Mouse (Mus musculus) MEL (cell line): ENCODE measurements around the gene Fam214a. TPM values are rescaled to one million over a fixed set of nuclear protein-coding genes. Genes with fewer than 3 reads are reported as not detected.

ENCODE experiments used
- DNase-seq: peaks from one replicate; pipeline ENCODE4 v3.0.0; 2011; ENCODE audit warnings: low read depth, low spot score
- H3K27ac ChIP-seq: 2 replicates; pipeline ENCODE4 v1.5.1; 2012; ENCODE audit warnings: low read depth, mild to moderate bottlenecking, control low read depth, low read length, moderate library complexity; ENCODE audit not compliant: control insufficient read depth
- H3K27me3 ChIP-seq, 2 experiments: fragments of 150-350 bp in 1 of 2; sonication (generic) in 1 of 2; 2 replicates each; pipeline ENCODE4 v1.6.1; 2012; ENCODE audit warnings: low read length in 2 of 2, mild to moderate bottlenecking in 2 of 2, improper control_type of control experiment in 1 of 2, moderate library complexity in 1 of 2; ENCODE audit not compliant: insufficient read depth in 2 of 2, control insufficient read depth in 1 of 2
- H3K36me3 ChIP-seq, 2 experiments: 2 replicates each; pipeline ENCODE4 v1.6.1; 2012 to 2014; ENCODE audit warnings: low read length in 2 of 2, improper control_type of control experiment in 1 of 2, inconsistent platforms in 1 of 2, mild to moderate bottlenecking in 1 of 2; ENCODE audit not compliant: insufficient read depth in 2 of 2, control insufficient read depth in 1 of 2
- H3K4me1 ChIP-seq, 2 experiments: fragments of 150-350 bp in 1 of 2; sonication (generic) in 1 of 2; 2 replicates each; pipeline ENCODE4 v1.6.1; 2012; ENCODE audit warnings: low read length in 2 of 2, improper control_type of control experiment in 1 of 2, mild to moderate bottlenecking in 1 of 2; ENCODE audit not compliant: insufficient read depth in 2 of 2, control insufficient read depth in 1 of 2
- H3K4me3 ChIP-seq, 2 experiments: fragments of 150-350 bp in 1 of 2; sonication (generic) in 1 of 2; 2 replicates each; pipeline ENCODE4 v1.5.1; 2012; ENCODE audit warnings: low read depth in 2 of 2, low read length in 2 of 2, mild to moderate bottlenecking in 2 of 2, moderate library complexity in 2 of 2, control low read depth in 1 of 2, improper control_type of control experiment in 1 of 2; ENCODE audit not compliant: control insufficient read depth in 1 of 2, insufficient read depth in 1 of 2
- H3K79me2 ChIP-seq: 2 replicates; pipeline ENCODE4 v1.6.1; 2012; ENCODE audit warnings: mild to moderate bottlenecking, low read length, moderate library complexity; ENCODE audit not compliant: control insufficient read depth, poor library complexity, insufficient read depth
- H3K9ac ChIP-seq: 2 replicates; pipeline ENCODE4 v1.6.1; 2012; ENCODE audit warnings: low read depth, mild to moderate bottlenecking, control low read depth, low read length, moderate library complexity; ENCODE audit not compliant: control insufficient read depth, poor library complexity, severe bottlenecking
- H3K9me3 ChIP-seq: fragments of 150-350 bp; sonication (generic); replicated peaks from 2 replicates; pipeline ENCODE4 v1.6.1; 2012; ENCODE audit warnings: mild to moderate bottlenecking, low read length, improper control_type of control experiment, moderate library complexity; ENCODE audit not compliant: insufficient read depth
- BHLHE40 ChIP-seq: IDR thresholded peaks from 2 replicates; pipeline ENCODE4 v1.6.1; 2012; ENCODE audit warnings: low read depth, mild to moderate bottlenecking, inconsistent platforms, low read length, improper control_type of control experiment, borderline replicate concordance
- CHD1 ChIP-seq: IDR thresholded peaks from 2 replicates; pipeline ENCODE4 v1.6.1; 2012; ENCODE audit warnings: low read depth, mild to moderate bottlenecking, inconsistent platforms, low read length, improper control_type of control experiment
- GABPA ChIP-seq: IDR thresholded peaks from 2 replicates; pipeline ENCODE4 v1.6.1; 2012; ENCODE audit warnings: low read depth, mild to moderate bottlenecking, inconsistent platforms, low read length, improper control_type of control experiment, moderate library complexity
- GATA1 ChIP-seq: IDR thresholded peaks from 2 replicates; pipeline ENCODE4 v1.6.1; 2011; ENCODE audit warnings: low read depth, low read length, improper control_type of control experiment
- HCFC1 ChIP-seq: IDR thresholded peaks from 2 replicates; pipeline ENCODE4 v1.6.1; 2012; ENCODE audit warnings: low read depth, mild to moderate bottlenecking, inconsistent platforms, low read length, improper control_type of control experiment, moderate library complexity
- JUND ChIP-seq: IDR thresholded peaks from 2 replicates; pipeline ENCODE4 v1.6.1; 2011; ENCODE audit warnings: low read depth, mild to moderate bottlenecking, improper control_type of control experiment, low read length
- MAFK ChIP-seq: IDR thresholded peaks from 2 replicates; pipeline ENCODE4 v1.6.1; 2011; ENCODE audit warnings: low read depth, mild to moderate bottlenecking, low read length, improper control_type of control experiment, borderline replicate concordance
- MXI1 ChIP-seq: IDR thresholded peaks from 2 replicates; pipeline ENCODE4 v1.6.1; 2011; ENCODE audit warnings: mild to moderate bottlenecking, low read depth, low read length, improper control_type of control experiment
- MYC ChIP-seq: IDR thresholded peaks from 2 replicates; pipeline ENCODE4 v1.6.1; 2011; ENCODE audit warnings: low read depth, mild to moderate bottlenecking, low read length, improper control_type of control experiment, moderate library complexity
- NELFE ChIP-seq: IDR thresholded peaks from 2 replicates; pipeline ENCODE4 v1.6.1; 2011; ENCODE audit warnings: low read depth, low read length, improper control_type of control experiment
- NRF1 ChIP-seq: IDR thresholded peaks from 2 replicates; pipeline ENCODE4 v1.6.1; 2014; ENCODE audit warnings: low read depth, mild to moderate bottlenecking, inconsistent platforms, low read length, improper control_type of control experiment, moderate library complexity; ENCODE audit not compliant: poor library complexity, insufficient read depth, severe bottlenecking
- POLR2A ChIP-seq, 2 experiments: IDR thresholded peaks; 2 replicates each; pipeline ENCODE4 v1.6.1; 2011 to 2012; ENCODE audit warnings: low read length in 2 of 2, mild to moderate bottlenecking in 2 of 2, control low read depth in 1 of 2, improper control_type of control experiment in 1 of 2, low read depth in 1 of 2, moderate library complexity in 1 of 2; ENCODE audit not compliant: control insufficient read depth in 1 of 2, insufficient read depth in 1 of 2, poor library complexity in 1 of 2
- POLR2AphosphoS5 ChIP-seq: IDR thresholded peaks from 2 replicates; pipeline ENCODE4 v1.6.1; 2012; ENCODE audit warnings: low read depth, borderline replicate concordance, mild to moderate bottlenecking, inconsistent platforms, low read length, moderate library complexity, mixed read lengths
- RAD21 ChIP-seq: IDR thresholded peaks from 2 replicates; pipeline ENCODE4 v1.6.1; 2011; ENCODE audit warnings: mild to moderate bottlenecking, low read depth, low read length, improper control_type of control experiment
- RCOR1 ChIP-seq: IDR thresholded peaks from 2 replicates; pipeline ENCODE4 v1.6.1; 2012; ENCODE audit warnings: low read depth, mild to moderate bottlenecking, inconsistent platforms, low read length, improper control_type of control experiment
- TAL1 ChIP-seq: IDR thresholded peaks from 2 replicates; pipeline ENCODE4 v1.6.1; 2012; ENCODE audit warnings: mild to moderate bottlenecking, inconsistent platforms, low read length, moderate library complexity, mixed read lengths
- TBP ChIP-seq: IDR thresholded peaks from 2 replicates; pipeline ENCODE4 v1.8.0; 2011; ENCODE audit warnings: low read depth, low read length, improper control_type of control experiment
- TCF12 ChIP-seq: IDR thresholded peaks from 2 replicates; pipeline ENCODE4 v1.6.1; 2014; ENCODE audit warnings: low read depth, mild to moderate bottlenecking, inconsistent platforms, low read length, improper control_type of control experiment, moderate library complexity
- USF2 ChIP-seq, 2 experiments: IDR thresholded peaks; 2 replicates each; pipeline ENCODE4 v1.6.1; 2011 to 2012; ENCODE audit warnings: improper control_type of control experiment in 2 of 2, low read length in 2 of 2, borderline replicate concordance in 1 of 2, inconsistent platforms in 1 of 2, low read depth in 1 of 2, mild to moderate bottlenecking in 1 of 2; ENCODE audit not compliant: insufficient read depth in 1 of 2
- ZC3H11A ChIP-seq: IDR thresholded peaks from 2 replicates; pipeline ENCODE4 v1.6.1; 2012; ENCODE audit warnings: low read depth, mild to moderate bottlenecking, inconsistent platforms, low read length, improper control_type of control experiment
- ZMIZ1 ChIP-seq: IDR thresholded peaks from 2 replicates; pipeline ENCODE4 v1.6.1; 2012; ENCODE audit warnings: low read depth, mild to moderate bottlenecking, inconsistent platforms, low read length, improper control_type of control experiment, moderate library complexity
- ZNF384 ChIP-seq: IDR thresholded peaks from 2 replicates; pipeline ENCODE4 v1.6.1; 2012; ENCODE audit warnings: low read depth, mild to moderate bottlenecking, inconsistent platforms, low read length, improper control_type of control experiment
- polyA plus RNA-seq, 2 experiments: library from polyadenylated mRNA; stranded (reverse) in 1 of 2; unstranded in 1 of 2; fragments of >175 nt in 1 of 2; fragments of >200 nt in 1 of 2; gene quantifications; 2 replicates each; pipeline versions ENCODE4 v1.2.1 to v1.2.4; 2012; ENCODE audit warnings: low replicate concordance in 2 of 2, low read depth in 1 of 2; ENCODE audit not compliant: insufficient read length in 2 of 2, insufficient read depth in 1 of 2, missing spikeins in 1 of 2
- total RNA-seq: library from RNA; depleted of rRNA; stranded (reverse); fragments of 300-350 nt; gene quantifications from 2 replicates; pipeline ENCODE4 v1.2.3, GENCODE M21; 2012

Fam214a gene
- total and polyA plus RNA-seq, 3 experiments = 2.3 to 3.9 TPM; not detected in 1

- no peak for DNase-seq
- no peaks in the 10 kb centered on the region for H3K36me3 ChIP-seq
- no peaks in the 10 kb centered on the region for H3K9me3 ChIP-seq
- H3K4me1 ChIP-seq = no peaks in the 10 kb centered on the region
- no peak overlapping the region for H3K9ac ChIP-seq
- no peaks in the 10 kb centered on the region for H3K79me2 ChIP-seq
- no peaks in the 10 kb centered on the region for H3K27me3 ChIP-seq
- H3K4me3 ChIP-seq = no peak overlapping the region
- no peak overlapping the region for H3K27ac ChIP-seq
- TF ChIP-seq BHLHE40 = no peak
- no peak for TF ChIP-seq USF2 (IDR thresholded peaks at IDR 0.05; ENCODE audit: borderline replicate concordance in 1 of 2, insufficient read depth in 1 of 2, low read depth in 1 of 2, low read length in 2 of 2)
- no peak for TF ChIP-seq RCOR1
- TF ChIP-seq NELFE = no peak
- TF ChIP-seq MYC = no peak
- TF ChIP-seq JUND = no peak
- no peak for TF ChIP-seq MAFK
- TF ChIP-seq GABPA = no peak
- TF ChIP-seq TCF12 = no peak
- TF ChIP-seq GATA1 = no peak
Observed at GRCm38 (mm10) chr9:75001611-75002204, 49.0 kb downstream of the Fam214a start.

GRCm38 (mm10) chr9:75002262-75002661 is 49.6 kb downstream of the Fam214a start:
- no peaks in the 10 kb centered on the region for H3K9me3 ChIP-seq
- no peaks in the 10 kb centered on the region for H3K36me3 ChIP-seq
- H3K4me1 ChIP-seq = no peaks in the 10 kb centered on the region
- DNase-seq = no peak
- no peak overlapping the region for H3K27ac ChIP-seq
- no peak for TF ChIP-seq USF2 (IDR thresholded peaks at IDR 0.05; ENCODE audit: borderline replicate concordance in 1 of 2, insufficient read depth in 1 of 2, low read depth in 1 of 2, low read length in 2 of 2)
- TF ChIP-seq MAFK = no peak
- no peak for TF ChIP-seq TBP
- no peak for TF ChIP-seq ZC3H11A
- TF ChIP-seq POLR2AphosphoS5 = no peak
- no peak for TF ChIP-seq TAL1
- no peak for TF ChIP-seq NRF1
- TF ChIP-seq RAD21 = no peak
- no peak for TF ChIP-seq ZMIZ1
- no peak for TF ChIP-seq MXI1
- no peak for TF ChIP-seq POLR2A (IDR thresholded peaks at IDR 0.05; ENCODE audit: control insufficient read depth in 1 of 2, insufficient read depth in 1 of 2, low read depth in 1 of 2, low read length in 2 of 2, poor library complexity in 1 of 2)
- no peak for TF ChIP-seq ZNF384
- TF ChIP-seq HCFC1 = no peak
- TF ChIP-seq CHD1 = no peak
- no peaks in the 10 kb centered on the region for H3K27me3 ChIP-seq
- H3K4me3 ChIP-seq = no peak overlapping the region
- H3K79me2 ChIP-seq = no peaks in the 10 kb centered on the region
- H3K9ac ChIP-seq = no peak overlapping the region
